ENCODE assay signal across 28 mouse cellular contexts in genomic region chr4:34858903-34859302, GRCm38 (mm10). TPM values are rescaled to one million over a fixed set of nuclear protein-coding genes. Genes with fewer than 3 reads are reported as not detected.
A peak's percentile ranks its signal among the peaks of the same experiment; 100 is the strongest.
DNase-seq lines count a peak whose midpoint lies in the region; ATAC-seq lines count a peak whose summit lies in the region.
"Had no signal": no experiment of that assay in that cellular context is flagged by ENCODE, and none has a peak within 500 bp of the region (broad histone marks: within the 10 kb centered on the region; RNA-seq: fewer than 3 reads in every experiment).

No protein-coding gene starts in this region.

- WGBS in heart, embryonic 16.5 days, result 76% methylated on average over 3 of the region's 3 CpGs
- 73% methylated on average over 3 of the region's 3 CpGs for WGBS in liver, embryonic 13.5 days (ENCODE audit: insufficient replicate concordance)
- 76% methylated on average over 3 of the region's 3 CpGs for WGBS in liver, embryonic 12.5 days (ENCODE audit: insufficient replicate concordance)

- peaks cover 3% of the 10 kb centered on the region for H3K36me3 ChIP-seq in heart, embryonic 16.5 days (ENCODE audit: control insufficient read depth, insufficient read depth)
- H3K36me3 ChIP-seq in liver, embryonic 13.5 days, result peaks cover 5% of the 10 kb centered on the region
- peaks cover 6% of the 10 kb centered on the region; the same call in 1 of the 2 replicates for H3K36me3 ChIP-seq in liver, embryonic 12.5 days

- no peaks in the 10 kb centered on the region for H3K27me3 ChIP-seq in heart, embryonic 16.5 days (ENCODE audit: control insufficient read depth, insufficient read depth, low read length)
- H3K27me3 ChIP-seq in liver, embryonic 13.5 days, result no peaks in the 10 kb centered on the region
- H3K27me3 ChIP-seq in liver, embryonic 12.5 days (replicated peaks), result no peaks in the 10 kb centered on the region
- H3K27me3 ChIP-seq: embryonic facial prominence, embryonic 12.5 days; embryonic facial prominence, embryonic 15.5 days; heart, embryonic 13.5 days; hindbrain, embryonic 13.5 days; intestine, embryonic 15.5 days had no signal

- no peak overlapping the region for H3K27ac ChIP-seq in heart, embryonic 16.5 days (ENCODE audit: low read length)
- no peak overlapping the region for H3K27ac ChIP-seq in liver, embryonic 13.5 days
- H3K27ac ChIP-seq in liver, embryonic 12.5 days, result no peak overlapping the region
- H3K27ac ChIP-seq: embryonic facial prominence, embryonic 12.5 days; embryonic facial prominence, embryonic 15.5 days; heart, adult 2 months; heart, embryonic 10.5 days; heart, embryonic 13.5 days; hindbrain, embryonic 10.5 days; hindbrain, embryonic 13.5 days; intestine, embryonic 15.5 days had no signal

- no peak for DNase-seq in heart, postnatal 10 days
- DNase-seq in liver, embryonic 13.5 days, result no peak
- DNase-seq in adrenal gland, postnatal 14 days, result no peak
- DNase-seq: adrenal gland, adult 8-10 months; cerebellum, adult 18-20 months; cerebellum, adult 9-10 months; cerebellum, postnatal 14 days; gastrocnemius, postnatal 10 days; gastrocnemius, postnatal 36 days; heart, adult 2 months; heart, postnatal 36 days had no signal

- intact Hi-C loops in heart, postnatal 10 days (cut with DNase I), result loop anchor here (2.0 kb wide), 1 partner anchor 14 kb away; no protein-coding TSS in a partner anchor

- H3K9ac ChIP-seq in heart, embryonic 16.5 days (ENCODE audit: low read length), result no peak overlapping the region
- no peak overlapping the region for H3K9ac ChIP-seq in liver, embryonic 13.5 days
- no peak overlapping the region for H3K9ac ChIP-seq in liver, embryonic 12.5 days
- H3K9ac ChIP-seq: embryonic facial prominence, embryonic 12.5 days; embryonic facial prominence, embryonic 15.5 days; heart, embryonic 13.5 days; hindbrain, embryonic 13.5 days; intestine, embryonic 15.5 days had no signal

- H3K4me3 ChIP-seq in heart, embryonic 16.5 days (ENCODE audit: low read length), result no peak overlapping the region
- no peak overlapping the region for H3K4me3 ChIP-seq in liver, embryonic 13.5 days (replicated peaks)
- no peak overlapping the region for H3K4me3 ChIP-seq in liver, embryonic 12.5 days
- H3K4me3 ChIP-seq: embryonic facial prominence, embryonic 12.5 days; embryonic facial prominence, embryonic 15.5 days; heart, adult 2 months; heart, embryonic 10.5 days; heart, embryonic 13.5 days; hindbrain, embryonic 10.5 days; hindbrain, embryonic 13.5 days; intestine, embryonic 15.5 days had no signal

- peaks cover 15% of the 10 kb centered on the region for H3K4me1 ChIP-seq in heart, embryonic 16.5 days (ENCODE audit: control insufficient read depth, insufficient read depth, low read length)
- peaks cover 18% of the 10 kb centered on the region; the same call in 1 of the 2 replicates for H3K4me1 ChIP-seq in liver, embryonic 13.5 days (replicated peaks)
- H3K4me1 ChIP-seq in liver, embryonic 12.5 days, result peaks cover 20% of the 10 kb centered on the region
- H3K4me1 ChIP-seq: embryonic facial prominence, embryonic 12.5 days; hindbrain, embryonic 10.5 days; intestine, embryonic 15.5 days had no signal

- no peak overlapping the region for H3K4me2 ChIP-seq in heart, embryonic 16.5 days (ENCODE audit: low read depth, low read length)
- no peak overlapping the region for H3K4me2 ChIP-seq in liver, embryonic 13.5 days
- H3K4me2 ChIP-seq in liver, embryonic 12.5 days, result no peak overlapping the region
- H3K4me2 ChIP-seq: embryonic facial prominence, embryonic 12.5 days; embryonic facial prominence, embryonic 15.5 days; heart, embryonic 13.5 days; hindbrain, embryonic 13.5 days; intestine, embryonic 15.5 days had no signal

- peak; percentile 10; the same call in 1 of the 2 replicates for ATAC-seq in heart, embryonic 16.5 days (replicated peaks; ENCODE audit: extremely low read depth, insufficient read depth, low FRiP score)
- ATAC-seq in liver, embryonic 13.5 days (ENCODE audit: low read depth), result peak; percentile 18; the same call in 1 of the 2 replicates
- ATAC-seq in liver, embryonic 12.5 days, result no peak; the same call in 1 of the 2 replicates
- ATAC-seq in megakaryocyte, adult 5-6 weeks (ENCODE audit: poor library complexity, severe bottlenecking), result peak; percentile 51
- ATAC-seq: activated CD4-positive, CD25-positive, alpha-beta regulatory T cell, adult 4 months; forebrain, embryonic 14.5 days; hindbrain, embryonic 16.5 days; intestine, embryonic 15.5 days had no signal

- H3K9me3 ChIP-seq in heart, embryonic 16.5 days (replicated peaks; ENCODE audit: control insufficient read depth, low read length), result no peaks in the 10 kb centered on the region
- H3K9me3 ChIP-seq in liver, embryonic 13.5 days (replicated peaks), result no peaks in the 10 kb centered on the region
- no peaks in the 10 kb centered on the region for H3K9me3 ChIP-seq in liver, embryonic 12.5 days (replicated peaks)
- H3K9me3 ChIP-seq: embryonic facial prominence, embryonic 12.5 days; embryonic facial prominence, embryonic 15.5 days; heart, embryonic 10.5 days; heart, embryonic 13.5 days; hindbrain, embryonic 10.5 days; hindbrain, embryonic 13.5 days; intestine, embryonic 15.5 days had no signal

RNA-seq across cellular contexts. Expression of gene Zfp292, which starts 23.9 kb away (rescaled TPM):
- polyA plus RNA-seq in heart, embryonic 16.5 days (2015; fragmentation: Nextera tagmentation; extraction: Ambion mirVana), result 12.4 and 13.0 TPM in 2 replicates
- total RNA-seq in heart, postnatal 10 days (2021), result 10 to 100 TPM; 21.4 to 22.4 TPM
- polyA plus RNA-seq in liver, embryonic 13.5 days (2015; fragmentation: Nextera tagmentation; extraction: Ambion mirVana), result 4.2 and 5.4 TPM in 2 replicates
- polyA plus RNA-seq in liver, embryonic 12.5 days (2016; fragmentation: Nextera tagmentation; extraction: Ambion mirVana), result 7.1 and 7.9 TPM in 2 replicates
- total RNA-seq in megakaryocyte, adult 5-6 weeks (2015), result 25.0 and 26.7 TPM in 2 replicates
- total RNA-seq in megakaryocyte, adult 5-6 weeks (2017), result 24.6 and 26.3 TPM in 2 replicates
- 18.7 and 21.9 TPM in 2 replicates for total RNA-seq in adrenal gland, postnatal 14 days (2021)

RNA-seq across cellular contexts. Expression of gene Cga, which starts 34.7 kb away (rescaled TPM):
- polyA plus RNA-seq in heart, embryonic 16.5 days (2015; fragmentation: Nextera tagmentation; extraction: Ambion mirVana), result not detected in 2 replicates
- not detected for total RNA-seq in heart, postnatal 10 days (2021)
- polyA plus RNA-seq in liver, embryonic 13.5 days (2015; fragmentation: Nextera tagmentation; extraction: Ambion mirVana), result 0.25 TPM in 1 of 2 replicates, not detected in the other
- polyA plus RNA-seq in liver, embryonic 12.5 days (2016; fragmentation: Nextera tagmentation; extraction: Ambion mirVana), result 0.20 TPM in 1 of 2 replicates, not detected in the other
- not detected in 2 replicates for total RNA-seq in megakaryocyte, adult 5-6 weeks (2015)
- not detected in 2 replicates for total RNA-seq in megakaryocyte, adult 5-6 weeks (2017)
- total RNA-seq in adrenal gland, postnatal 14 days (2021), result not detected in 2 replicates
- total RNA-seq: adrenal gland, adult 8-10 months; adrenal gland, postnatal 36 days; gastrocnemius, adult 18-20 months; gastrocnemius, postnatal 10 days; gastrocnemius, postnatal 36 days; heart, adult 2 months; heart, postnatal 36 days had no signal
- polyA plus RNA-seq: activated CD4-positive, CD25-positive, alpha-beta regulatory T cell, adult 4 months; forebrain, embryonic 11.5 days; heart, adult 2 months; heart, embryonic 10.5 days; heart, embryonic 13.5 days; heart, postnatal 0 days; hindbrain, embryonic 13.5 days; intestine, embryonic 15.5 days had no signal
